Mouse (Mus musculus) embryonic facial prominence, embryonic 13.5 days (tissue): Measurements from ENCODE around the gene Adgra3. TPM values are rescaled to one million over a fixed set of nuclear protein-coding genes. Genes with fewer than 3 reads are reported as not detected.

Experiments
- ATAC-seq: fragments of 200-750 bp; cut with Nextera tagmentation; 2 replicates; pipeline ENCODE4 v1.8.0; 2017; ENCODE audit warnings: low read depth; ENCODE audit not compliant: insufficient number of reproducible peaks, insufficient read depth, low FRiP score, low TSS enrichment
- H3K27ac ChIP-seq: fragments of 300-500 bp; sonication (generic); 2 replicates; pipeline ENCODE4 v1.5.1; 2015; ENCODE audit warnings: moderate library complexity, mild to moderate bottlenecking, inconsistent platforms
- H3K27me3 ChIP-seq: fragments of 300-500 bp; sonication (generic); 2 replicates; pipeline ENCODE4 v1.6.1; 2015; ENCODE audit warnings: mild to moderate bottlenecking, inconsistent platforms
- H3K36me3 ChIP-seq: fragments of 300-500 bp; sonication (generic); 2 replicates; pipeline ENCODE4 v1.6.1; 2015; ENCODE audit warnings: mild to moderate bottlenecking, inconsistent platforms
- H3K4me1 ChIP-seq: fragments of 300-500 bp; sonication (generic); 2 replicates; pipeline ENCODE4 v1.6.1; 2015; ENCODE audit warnings: inconsistent platforms
- H3K4me2 ChIP-seq: fragments of 300-500 bp; sonication (generic); 2 replicates; pipeline ENCODE4 v1.6.1; 2015; ENCODE audit warnings: moderate library complexity, mild to moderate bottlenecking, inconsistent platforms
- H3K4me3 ChIP-seq: fragments of 300-500 bp; sonication (generic); 2 replicates; pipeline ENCODE4 v1.5.1; 2015; ENCODE audit warnings: mild to moderate bottlenecking, inconsistent platforms
- H3K9ac ChIP-seq: fragments of 300-500 bp; sonication (generic); 2 replicates; pipeline ENCODE4 v1.6.1; 2015; ENCODE audit warnings: mild to moderate bottlenecking, inconsistent platforms
- H3K9me3 ChIP-seq: fragments of 300-500 bp; sonication (generic); 2 replicates; pipeline ENCODE4 v1.6.1; 2016; ENCODE audit warnings: inconsistent platforms
- WGBS: fragments of 180-500 bp; shearing (Covaris S2); methylation state at CpG from one replicate; pipeline ENCODE4 v1.1.7; 2015; ENCODE audit warnings: mixed read lengths; 5-methylcytosine and 5-hydroxymethylcytosine counted together
- polyA plus RNA-seq: library from polyadenylated mRNA; unstranded; fragments of >200 nt; fragmentation: Nextera tagmentation; extraction: Ambion mirVana; gene quantifications from 2 replicates; pipeline ENCODE4 v1.2.1, GENCODE M21; 2015

Gene Adgra3
- polyA plus RNA-seq, 1 experiment from 2014 or later = 39.7 TPM

GRCm38 (mm10) chr5:50029662-50030061 lies 29.1 kb downstream of the Adgra3 start:
- no peak overlapping the region for H3K4me2 ChIP-seq
- no peak overlapping the region for H3K9ac ChIP-seq
- WGBS = 87% methylated on average over 6 of the region's 6 CpGs
- no peak overlapping the region for H3K27ac ChIP-seq
- H3K36me3 ChIP-seq = peaks cover 4% of the 10 kb centered on the region
- peaks cover 40% of the 10 kb centered on the region for H3K4me1 ChIP-seq
- H3K27me3 ChIP-seq = no peaks in the 10 kb centered on the region
- H3K9me3 ChIP-seq = no peaks in the 10 kb centered on the region
- no peak for ATAC-seq
- H3K4me3 ChIP-seq = no peak overlapping the region

- 70% methylated on average over 5 of the region's 5 CpGs for WGBS
- H3K4me2 ChIP-seq = no peak overlapping the region
- H3K27me3 ChIP-seq = no peaks in the 10 kb centered on the region
- H3K27ac ChIP-seq = 0 out of 2 replicates have a peak overlapping the region, but pooled peaks have one; percentile 1
- no peak overlapping the region for H3K4me3 ChIP-seq
- no peak for ATAC-seq
- H3K9ac ChIP-seq = no peak overlapping the region
- peaks cover 25% of the 10 kb centered on the region for H3K4me1 ChIP-seq
- H3K9me3 ChIP-seq = no peaks in the 10 kb centered on the region
- peaks cover 22% of the 10 kb centered on the region for H3K36me3 ChIP-seq
Measured at GRCm38 (mm10) chr5:50027561-50027960, 31.2 kb downstream of the Adgra3 start.

- Histone ChIP-seq H3K27me3 (no peaks in the 10 kb centered on the region), H3K4me2 (no peak overlapping the region), H3K36me3 (peaks cover 25% of the 10 kb centered on the region), H3K9me3 (no peaks in the 10 kb centered on the region), H3K9ac (no peak overlapping the region), H3K27ac (0 out of 2 replicates have a peak overlapping the region, but pooled peaks have one; percentile 1), H3K4me3 (no peak overlapping the region), H3K4me1 (peaks cover 21% of the 10 kb centered on the region)
- WGBS = 62% methylated on average over 7 of the region's 7 CpGs
- ATAC-seq = no peak
Measured at GRCm38 (mm10) chr5:50027001-50027400, 31.8 kb downstream of the Adgra3 start.

- no peak overlapping the region for H3K4me3 ChIP-seq
- peaks cover 32% of the 10 kb centered on the region for H3K36me3 ChIP-seq
- ATAC-seq = no peak
- peaks cover 20% of the 10 kb centered on the region for H3K4me1 ChIP-seq
- WGBS = 82% methylated on average over 3 of the region's 3 CpGs
- no peaks in the 10 kb centered on the region for H3K27me3 ChIP-seq
- H3K9ac ChIP-seq = no peak overlapping the region
- no peaks in the 10 kb centered on the region for H3K9me3 ChIP-seq
- H3K27ac ChIP-seq = no peak overlapping the region
- H3K4me2 ChIP-seq = no peak overlapping the region
Measured at GRCm38 (mm10) chr5:50026148-50026547, 32.7 kb downstream of the Adgra3 start.

GRCm38 (mm10) chr5:50024097-50024496 lies 34.7 kb downstream of the Adgra3 start:
- 84% methylated on average over 6 of the region's 6 CpGs for WGBS
- no peaks in the 10 kb centered on the region for H3K9me3 ChIP-seq
- H3K36me3 ChIP-seq = peaks cover 46% of the 10 kb centered on the region
- no peak overlapping the region for H3K9ac ChIP-seq
- no peaks in the 10 kb centered on the region for H3K27me3 ChIP-seq
- H3K27ac ChIP-seq = no peak overlapping the region
- H3K4me2 ChIP-seq = no peak overlapping the region
- no peak for ATAC-seq
- no peak overlapping the region for H3K4me3 ChIP-seq
- peaks cover 20% of the 10 kb centered on the region for H3K4me1 ChIP-seq

GRCm38 (mm10) chr5:50015987-50016587 lies 42.7 kb downstream of the Adgra3 start:
- Histone ChIP-seq H3K9me3 (no peaks in the 10 kb centered on the region), H3K9ac (no peak overlapping the region), H3K27ac (peak overlapping the region; percentile 40; the same call in 1 of the 2 replicates), H3K4me3 (no peak overlapping the region), H3K36me3 (peaks cover 43% of the 10 kb centered on the region), H3K4me2 (no peak overlapping the region), H3K4me1 (peaks cover 22% of the 10 kb centered on the region), H3K27me3 (no peaks in the 10 kb centered on the region)
- 76% methylated on average over 5 of the region's 5 CpGs for WGBS
- ATAC-seq = no peak

GRCm38 (mm10) chr5:50015147-50015697 lies 43.6 kb downstream of the Adgra3 start:
- H3K4me3 ChIP-seq = no peak overlapping the region
- H3K36me3 ChIP-seq = peaks cover 40% of the 10 kb centered on the region
- no peak overlapping the region for H3K9ac ChIP-seq
- no peaks in the 10 kb centered on the region for H3K9me3 ChIP-seq
- H3K4me1 ChIP-seq = peaks cover 22% of the 10 kb centered on the region
- no peak overlapping the region for H3K27ac ChIP-seq
- no peak overlapping the region for H3K4me2 ChIP-seq
- WGBS = 35% methylated on average over 5 of the region's 5 CpGs
- no peak; the same call in 1 of the 2 replicates for ATAC-seq
- no peaks in the 10 kb centered on the region for H3K27me3 ChIP-seq

- ATAC-seq = no peak
- no peak overlapping the region for H3K4me3 ChIP-seq
- no peak overlapping the region for H3K27ac ChIP-seq
- no peak overlapping the region for H3K9ac ChIP-seq
- no peaks in the 10 kb centered on the region for H3K27me3 ChIP-seq
- H3K36me3 ChIP-seq = peaks cover 39% of the 10 kb centered on the region
- no peak overlapping the region for H3K4me2 ChIP-seq
- 54% methylated on average over 7 of the region's 7 CpGs for whole genome bisulfite sequencing
- no peaks in the 10 kb centered on the region for H3K9me3 ChIP-seq
- H3K4me1 ChIP-seq = peaks cover 22% of the 10 kb centered on the region
Measured at GRCm38 (mm10) chr5:50014658-50015057, 44.1 kb downstream of the Adgra3 start.

GRCm38 (mm10) chr5:50013965-50014364 lies 44.8 kb downstream of the Adgra3 start:
- H3K4me2 ChIP-seq = no peak overlapping the region
- peaks cover 22% of the 10 kb centered on the region for H3K4me1 ChIP-seq
- no peak overlapping the region for H3K27ac ChIP-seq
- no peaks in the 10 kb centered on the region for H3K9me3 ChIP-seq
- no peak for ATAC-seq
- WGBS = 60% methylated on average over 4 of the region's 4 CpGs
- H3K9ac ChIP-seq = no peak overlapping the region
- H3K36me3 ChIP-seq = peaks cover 41% of the 10 kb centered on the region
- H3K4me3 ChIP-seq = no peak overlapping the region
- H3K27me3 ChIP-seq = no peaks in the 10 kb centered on the region

GRCm38 (mm10) chr5:50008841-50009240 lies 50.0 kb downstream of the Adgra3 start:
- WGBS = 77% methylated on average over 4 of the region's 4 CpGs
- peaks cover 46% of the 10 kb centered on the region for H3K36me3 ChIP-seq
- no peak for ATAC-seq

GRCm38 (mm10) chr5:50006915-50007658 lies 51.7 kb downstream of the Adgra3 start:
- peaks cover 43% of the 10 kb centered on the region for H3K36me3 ChIP-seq
- no peak overlapping the region for H3K4me3 ChIP-seq
- no peak overlapping the region for H3K27ac ChIP-seq
- H3K4me2 ChIP-seq = no peak overlapping the region
- H3K4me1 ChIP-seq = no peaks in the 10 kb centered on the region
- 82% methylated on average over 9 of the region's 9 CpGs for WGBS
- H3K9ac ChIP-seq = no peak overlapping the region
- no peaks in the 10 kb centered on the region for H3K9me3 ChIP-seq
- no peak for ATAC-seq
- no peaks in the 10 kb centered on the region for H3K27me3 ChIP-seq

More at GRCm38 (mm10) chr5:50008841-50009240, 50.0 kb downstream of the Adgra3 start:
- H3K4me1 ChIP-seq = no peaks in the 10 kb centered on the region
- no peak overlapping the region for H3K9ac ChIP-seq
- no peak overlapping the region for H3K27ac ChIP-seq
- no peak overlapping the region for H3K4me2 ChIP-seq
- H3K27me3 ChIP-seq = no peaks in the 10 kb centered on the region
- H3K9me3 ChIP-seq = no peaks in the 10 kb centered on the region
- no peak overlapping the region for H3K4me3 ChIP-seq

GRCm38 (mm10) chr5:50002269-50002668 lies 56.5 kb downstream of the Adgra3 start:
- 87% methylated on average over 6 of the region's 6 CpGs for WGBS
- Histone ChIP-seq H3K27ac (no peak overlapping the region), H3K27me3 (no peaks in the 10 kb centered on the region), H3K36me3 (peaks cover 47% of the 10 kb centered on the region), H3K4me1 (no peaks in the 10 kb centered on the region), H3K4me2 (no peak overlapping the region), H3K9me3 (no peaks in the 10 kb centered on the region), H3K4me3 (no peak overlapping the region), H3K9ac (no peak overlapping the region)
- ATAC-seq = no peak
